Mouse (Mus musculus): ENCODE measurements around the gene Igsf6.
"Not testable (repeated sequence)": the region's sequence is repeated elsewhere in the genome, so short reads cannot be mapped to it uniquely, and the experiment has no call there.

Gene Igsf6

GRCm38 (mm10) chr7:121053071-121053470 is 21.3 kb downstream of the Igsf6 start:
- DNase-seq (ENCODE audit: low spot score in 2 of 2) = no peak

GRCm38 (mm10) chr7:121047624-121048023 is 26.7 kb downstream of the Igsf6 start:
- no peak for DNase-seq (ENCODE audit: low spot score in 2 of 2)

- no peak for DNase-seq (ENCODE audit: low spot score in 2 of 2)
These were observed 28.5 kb downstream of the Igsf6 start for GRCm38 (mm10) chr7:121045671-121046453.

- DNase-seq (ENCODE audit: low spot score in 2 of 2) = no peak
These were observed 30.1 kb downstream of the Igsf6 start for GRCm38 (mm10) chr7:121044251-121044650.

- DNase-seq (ENCODE audit: low spot score in 2 of 2) = no peak
These were observed 30.9 kb downstream of the Igsf6 start for GRCm38 (mm10) chr7:121043510-121043909.

- DNase-seq (ENCODE audit: low spot score in 2 of 2) = no peak
These were observed 31.4 kb downstream of the Igsf6 start for GRCm38 (mm10) chr7:121043004-121043403.

GRCm38 (mm10) chr7:121041989-121042388 is 32.4 kb downstream of the Igsf6 start:
- no peak for DNase-seq (ENCODE audit: low spot score in 2 of 2)

- DNase-seq (ENCODE audit: low spot score in 2 of 2) = no peak
These were observed 33.8 kb downstream of the Igsf6 start for GRCm38 (mm10) chr7:121040595-121040994.

- DNase-seq (ENCODE audit: low spot score in 2 of 2) = peak in 1 of 2 experiments; percentile 19
These were observed 39.1 kb downstream of the Igsf6 start for GRCm38 (mm10) chr7:121035161-121035721.

GRCm38 (mm10) chr7:121034701-121035141 is 39.7 kb downstream of the Igsf6 start:
- peak; percentile 48 to 68 for DNase-seq (ENCODE audit: low spot score in 2 of 2)

GRCm38 (mm10) chr7:121033856-121034652 is 40.3 kb downstream of the Igsf6 start, which contains the start of gene Mettl9:
Gene Mettl9 (plus strand): TSS chr7:121034445.
- DNase-seq (ENCODE audit: low spot score in 2 of 2) = peak; percentile 90 to 92

GRCm38 (mm10) chr7:121029947-121030346 is 44.4 kb downstream of the Igsf6 start:
- DNase-seq (ENCODE audit: low spot score in 2 of 2) = not testable (repeated sequence)

- no peak for DNase-seq (ENCODE audit: low spot score in 2 of 2)
These were observed 48.1 kb downstream of the Igsf6 start for GRCm38 (mm10) chr7:121026300-121026699.

- no peak for DNase-seq (ENCODE audit: low spot score in 2 of 2)
These were observed 49.0 kb downstream of the Igsf6 start for GRCm38 (mm10) chr7:121025221-121026008.

- DNase-seq (ENCODE audit: low spot score in 2 of 2) = no peak
These were observed 54.1 kb downstream of the Igsf6 start for GRCm38 (mm10) chr7:121020277-121020676.

- DNase-seq (ENCODE audit: low spot score in 2 of 2) = no peak
These were observed 55.6 kb downstream of the Igsf6 start for GRCm38 (mm10) chr7:121018778-121019177.

GRCm38 (mm10) chr7:121014486-121014885 is 59.9 kb downstream of the Igsf6 start:
- DNase-seq (ENCODE audit: low spot score in 2 of 2) = no peak

Measured in frontal cortex, postnatal 10 days (tissue).